Mouse (Mus musculus) gastrocnemius, postnatal 36 days (tissue): ENCODE results near the gene Serpina3a. TPM values are rescaled to one million over a fixed set of nuclear protein-coding genes. Genes with fewer than 3 reads are reported as not detected.
"Not testable (repeated sequence)": the region's sequence is repeated elsewhere in the genome, so short reads cannot be mapped to it uniquely, and the experiment has no call there.

Experiments used
- DNase-seq, 2 experiments: peaks; one replicate each; pipeline ENCODE4 v3.0.0; 2022
- intact Hi-C: fragments of 180-260 bp; cut with DNase I; formaldehyde crosslinking; loops from one replicate; pipeline ENCODE4 v1.15.1; 2025
- long read RNA-seq, 2 experiments: library from polyadenylated mRNA; stranded (forward); transcript quantifications; one replicate each; pipeline ENCODE4 v2.0.0; 2021
- total RNA-seq, 2 experiments: library from RNA; stranded (reverse); gene quantifications; 2 replicates each; pipeline ENCODE4 v1.2.3; 2021

Gene Serpina3a
- total RNA-seq, result not detected
- long read RNA-seq, experiment 1, result 0 reads
- long read RNA-seq, experiment 2, result 0 reads

DNA sequence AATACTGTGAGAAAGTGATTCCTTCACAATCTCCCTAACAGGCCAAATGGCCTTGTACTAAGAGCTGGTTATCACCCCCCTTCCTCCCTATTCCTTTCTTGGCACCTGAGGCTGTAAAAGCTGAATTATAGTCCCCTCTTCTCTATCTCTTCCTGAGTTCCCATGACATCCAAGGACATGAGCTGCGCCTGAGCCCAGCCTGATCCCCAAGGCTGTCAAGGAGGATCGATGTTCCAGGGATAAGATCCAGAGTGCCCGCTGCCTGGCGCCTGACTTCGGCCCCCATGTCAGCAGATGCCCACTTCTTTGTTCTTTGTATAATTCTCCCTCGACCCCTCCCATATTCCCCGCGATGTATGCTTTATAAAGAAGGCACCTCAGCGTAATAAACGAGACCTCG, at the start of gene Serpina3a:
TSS of gene Serpina3a (plus strand) at position 392 of the 400 bp plus-strand sequence.
- intact Hi-C loops, DNase-seq: not testable (repeated sequence)

DNA sequence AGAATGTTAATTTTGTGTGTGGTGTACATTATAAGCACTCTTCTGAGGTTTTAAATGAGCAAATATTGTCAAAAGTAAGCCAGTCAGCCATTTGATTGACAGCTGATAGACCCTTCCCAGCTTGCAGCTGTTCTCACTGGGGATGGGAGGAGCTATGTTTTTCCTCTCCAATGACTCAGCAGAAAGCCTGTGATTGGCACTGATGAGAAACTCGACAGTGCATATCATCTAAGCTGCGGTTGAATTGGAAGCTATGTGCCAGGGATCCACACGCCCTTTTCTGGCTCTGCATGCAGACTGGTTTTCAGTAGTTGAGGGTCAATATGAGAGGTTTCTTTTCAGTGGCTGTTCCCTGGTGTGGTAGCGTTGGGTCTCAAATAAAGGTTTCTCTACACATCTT, 48.0 kb upstream of the Serpina3a start:
- intact Hi-C loops, result no loop called here
- DNase-seq, result no peak

DNA sequence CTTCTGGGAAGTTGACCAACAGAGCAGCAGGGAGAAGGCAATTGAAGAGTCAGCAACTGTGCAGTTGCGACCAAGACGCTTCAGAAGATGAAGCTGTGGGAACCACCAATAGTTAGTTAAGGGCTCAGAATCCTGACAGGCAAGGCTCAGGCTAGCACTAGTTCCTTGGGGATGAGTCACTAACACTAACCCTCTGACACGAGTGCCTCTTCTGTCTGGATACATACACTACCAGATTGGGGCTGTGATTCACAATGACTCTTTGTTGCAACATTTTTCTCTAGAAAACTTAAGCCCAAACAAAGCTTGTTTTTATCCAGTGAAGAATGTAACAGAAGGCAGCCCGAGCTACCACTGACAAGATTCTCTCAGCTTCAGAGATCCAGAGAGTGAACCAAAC, 47.5 kb upstream of the Serpina3a start:
- intact Hi-C loops, result no loop called here
- no peak for DNase-seq

DNA sequence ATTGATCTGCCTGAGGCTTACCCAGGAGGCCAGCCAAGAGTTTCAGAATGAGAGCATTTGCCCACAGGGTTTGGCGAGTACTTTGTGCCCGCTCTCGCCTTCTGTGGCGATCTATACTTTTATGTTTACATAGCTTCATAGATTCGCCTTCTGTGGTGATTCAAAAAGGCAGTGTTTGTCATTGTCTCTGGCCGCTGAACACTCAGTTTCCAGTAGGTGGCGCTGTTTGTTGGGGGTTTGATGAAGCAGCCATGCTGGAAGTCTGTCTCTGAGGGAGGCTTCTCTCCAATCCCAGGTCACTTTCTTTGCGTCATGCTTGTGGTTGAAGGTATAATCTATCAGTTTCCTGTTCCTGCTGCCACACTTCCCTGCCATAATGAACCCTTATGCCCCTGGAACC, 46.3 kb upstream of the Serpina3a start:
- no peak for DNase-seq
- intact Hi-C loops, result no loop called here

DNA sequence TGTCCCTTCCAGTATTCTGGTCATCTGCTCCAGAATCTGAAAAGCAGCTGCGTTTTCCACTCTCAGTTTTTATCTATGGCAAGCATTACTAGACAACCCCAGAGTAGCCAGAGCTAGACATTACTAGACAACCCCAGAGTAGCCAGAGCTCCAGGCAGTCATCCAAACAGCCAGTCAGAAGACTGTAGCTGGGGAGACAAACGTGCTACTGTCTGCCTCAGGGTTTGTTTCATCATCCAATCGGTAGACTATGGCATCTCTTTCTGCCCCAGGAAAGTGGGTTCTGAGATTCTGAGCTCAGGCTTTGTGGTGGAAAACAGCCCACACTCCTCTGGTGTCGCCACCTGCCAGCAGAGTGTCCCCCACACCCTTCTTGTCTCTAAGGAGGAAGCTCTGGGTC, 45.0 kb upstream of the Serpina3a start:
- DNase-seq, result peak in 1 of 2 experiments; percentile 16
- intact Hi-C loops, result no loop called here

DNA sequence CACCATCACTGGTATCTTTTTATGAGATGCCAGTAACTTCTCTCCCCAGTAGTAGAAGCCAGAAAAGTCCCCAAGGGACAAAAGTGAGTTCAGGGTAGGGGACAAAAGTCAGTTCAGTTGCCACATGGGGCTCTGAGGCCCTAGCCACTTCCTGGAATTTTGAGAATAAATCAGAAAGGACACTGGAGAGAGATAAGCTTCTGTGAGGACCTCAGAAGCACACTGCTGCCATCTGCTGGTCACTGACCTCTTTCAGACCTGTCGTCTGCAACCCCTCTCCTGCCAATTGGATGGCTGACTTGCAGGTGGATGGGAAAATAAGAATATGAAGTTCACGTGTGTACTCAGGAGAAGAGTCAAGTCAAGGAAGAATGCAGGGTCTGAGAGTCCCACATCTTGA, 42.9 kb upstream of the Serpina3a start:
- DNase-seq, result peak; percentile 28 to 51
- intact Hi-C loops, result loop anchor here (1.0 to 2.0 kb wide), 2 partner anchors 73 to 349 kb away; no protein-coding TSS in a partner anchor

DNA sequence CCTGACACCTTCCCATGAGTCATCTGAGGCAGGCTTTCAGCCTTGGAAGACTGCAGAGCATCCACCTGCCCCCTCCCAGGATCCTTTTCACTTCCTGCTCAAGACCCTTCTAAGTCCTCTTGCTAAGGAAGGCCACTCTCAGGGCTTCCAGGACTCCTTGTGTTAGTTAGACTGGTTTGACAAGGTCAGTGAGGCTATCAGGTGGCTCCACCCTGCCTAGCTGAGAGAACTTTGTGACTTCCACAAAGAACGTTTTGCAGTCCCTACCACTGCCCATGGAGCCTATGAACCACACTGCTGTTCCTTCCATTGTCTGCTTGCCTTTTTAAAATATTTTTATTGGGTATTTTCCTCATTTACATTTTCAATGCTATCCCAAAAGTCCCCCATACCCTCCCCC, 40.8 kb upstream of the Serpina3a start:
- intact Hi-C loops, result no loop called here
- no peak for DNase-seq

DNA sequence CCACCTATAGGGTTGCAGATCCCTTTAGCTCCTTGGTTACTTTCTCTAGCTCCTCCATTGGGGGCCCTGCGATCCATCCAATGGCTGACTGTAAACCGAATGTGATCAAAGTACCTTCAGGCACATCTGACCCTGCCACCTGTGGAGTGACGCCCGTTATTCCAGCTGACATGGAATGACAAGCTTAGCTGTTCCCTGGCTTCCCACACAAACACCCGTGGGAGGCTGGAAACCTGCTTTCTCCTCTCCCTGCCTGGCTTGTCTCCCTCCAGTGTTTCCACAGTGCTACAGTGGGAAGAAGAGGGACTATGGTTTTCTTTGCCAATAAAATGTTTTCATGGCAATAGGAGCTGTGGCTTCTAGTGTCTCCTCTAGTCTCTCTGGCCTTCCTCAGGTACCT, 40.2 kb upstream of the Serpina3a start:
- intact Hi-C loops, result no loop called here
- DNase-seq, result no peak

DNA sequence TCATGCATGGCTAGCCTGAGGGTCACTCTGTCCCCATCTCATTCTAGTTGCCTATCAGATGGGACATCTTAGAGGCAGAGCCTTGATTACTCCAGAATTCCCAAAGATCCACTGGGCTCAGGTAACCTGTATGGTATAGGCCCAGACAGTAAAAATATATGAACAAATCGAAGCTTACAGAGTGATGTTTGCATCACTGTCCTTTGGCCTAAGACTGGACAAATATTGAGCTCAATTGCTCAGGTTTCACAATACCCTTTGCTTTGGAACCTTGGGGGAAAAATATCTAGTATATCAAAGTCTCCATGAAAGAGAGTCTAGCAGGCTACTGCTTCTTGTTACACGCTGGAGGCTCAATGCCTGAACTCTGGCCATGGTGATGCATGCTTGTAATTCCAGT, 22.4 kb upstream of the Serpina3a start:
- intact Hi-C loops, result no loop called here
- no peak for DNase-seq

DNA sequence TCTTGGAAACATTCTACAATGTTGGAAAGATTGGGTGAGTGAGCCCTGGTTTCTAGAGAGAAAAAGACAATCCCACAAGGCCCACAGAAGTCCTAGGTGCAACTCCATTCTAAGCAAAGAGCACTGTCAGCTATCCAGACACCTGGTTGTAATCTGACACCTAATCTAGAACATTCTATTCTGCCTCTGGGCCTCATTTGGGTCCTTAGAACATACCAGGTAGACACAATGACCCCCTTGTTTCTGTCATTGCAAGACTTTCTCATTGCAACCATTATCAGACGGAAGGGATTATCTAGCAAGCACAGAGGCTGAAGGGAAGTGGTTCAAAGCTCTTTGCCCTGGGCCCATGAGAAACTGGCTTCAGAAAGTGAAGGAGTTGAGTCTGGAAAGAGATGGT, 21.2 kb upstream of the Serpina3a start:
- intact Hi-C loops, result no loop called here
- DNase-seq, result no peak

DNA sequence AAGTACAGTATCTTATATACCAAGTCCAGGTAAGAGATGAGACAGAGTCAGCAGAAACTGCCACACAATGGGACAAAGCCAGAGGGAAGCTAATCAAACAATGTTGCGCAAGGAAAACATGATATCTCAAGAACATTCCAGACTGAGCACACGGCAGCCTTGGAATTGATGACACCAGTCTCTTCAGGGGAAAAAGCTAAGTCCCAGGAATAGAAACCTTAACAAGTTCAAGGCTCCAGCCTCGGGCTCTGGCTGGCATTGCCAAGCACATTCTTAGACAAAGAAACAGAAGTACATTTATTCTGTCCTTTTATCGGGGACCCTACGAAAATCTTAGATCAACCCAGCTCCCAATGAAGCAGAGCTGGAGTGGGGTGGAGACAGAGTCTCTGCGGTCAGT, 11.8 kb upstream of the Serpina3a start, which contains the start of gene Serpina5:
TSS of gene Serpina5 (plus strand) at position 346 of the 400 bp plus-strand sequence.
- no peak for DNase-seq
- intact Hi-C loops, result no loop called here

DNA sequence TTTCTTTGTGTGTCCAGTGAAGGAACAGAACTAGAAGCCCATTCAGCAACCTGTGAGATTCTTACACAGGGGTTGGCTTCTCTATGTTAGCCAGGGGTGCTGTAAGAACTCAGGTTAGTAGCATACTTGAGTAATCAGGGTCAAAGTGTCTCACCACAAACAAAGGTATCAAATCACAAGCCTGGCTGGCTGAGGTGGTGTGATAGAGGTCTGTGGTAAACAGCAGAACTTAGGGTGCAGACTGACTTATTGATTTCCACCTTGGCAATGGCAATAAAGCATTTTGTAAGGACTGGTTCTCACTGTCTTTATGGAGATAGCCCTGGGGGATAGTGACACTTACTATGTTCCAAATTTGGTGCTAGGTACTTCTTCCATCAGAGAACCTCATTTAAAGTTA, 6.7 kb upstream of the Serpina3a start:
- DNase-seq, result no peak
- intact Hi-C loops, result no loop called here

DNA sequence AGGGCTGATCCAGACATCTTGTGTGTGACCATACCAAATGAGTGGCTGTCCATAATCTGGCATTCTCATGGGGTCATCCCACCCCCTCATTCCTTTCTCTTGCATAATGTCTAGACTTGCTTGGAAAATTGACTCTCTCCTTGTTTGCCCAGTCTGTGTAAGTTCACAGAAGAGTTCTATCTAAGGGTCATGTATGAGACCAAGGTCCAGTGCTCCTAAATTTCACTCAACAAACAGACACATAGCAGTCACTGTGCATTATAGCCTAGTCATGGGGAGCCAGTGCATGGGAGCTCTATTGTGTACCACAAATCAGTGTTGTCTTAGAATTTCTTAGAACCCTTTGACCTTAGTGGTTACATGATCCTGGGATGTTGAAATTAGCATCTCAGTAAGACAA, 5.6 kb upstream of the Serpina3a start:
- DNase-seq, result no peak
- intact Hi-C loops, result no loop called here

DNA sequence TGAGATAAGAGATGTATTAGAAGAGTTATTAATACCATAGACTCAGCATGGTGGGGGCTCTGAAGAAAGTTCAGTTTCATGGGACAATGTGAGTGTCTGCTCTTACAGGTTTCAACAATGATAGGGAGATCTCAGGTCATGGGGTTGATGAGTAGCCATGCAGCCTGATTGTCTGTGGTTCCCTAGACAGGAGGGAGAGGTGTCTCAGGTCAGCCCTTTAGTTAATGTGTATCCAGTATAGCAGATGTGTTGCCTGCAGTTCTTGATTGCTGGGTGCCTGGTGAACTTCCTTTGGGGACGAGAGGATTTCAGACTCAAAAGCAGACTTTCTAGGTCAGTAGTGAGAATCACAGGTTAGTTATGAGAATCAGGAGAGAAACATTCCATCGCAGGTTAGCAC, 4.0 kb upstream of the Serpina3a start:
- no peak for DNase-seq

DNA sequence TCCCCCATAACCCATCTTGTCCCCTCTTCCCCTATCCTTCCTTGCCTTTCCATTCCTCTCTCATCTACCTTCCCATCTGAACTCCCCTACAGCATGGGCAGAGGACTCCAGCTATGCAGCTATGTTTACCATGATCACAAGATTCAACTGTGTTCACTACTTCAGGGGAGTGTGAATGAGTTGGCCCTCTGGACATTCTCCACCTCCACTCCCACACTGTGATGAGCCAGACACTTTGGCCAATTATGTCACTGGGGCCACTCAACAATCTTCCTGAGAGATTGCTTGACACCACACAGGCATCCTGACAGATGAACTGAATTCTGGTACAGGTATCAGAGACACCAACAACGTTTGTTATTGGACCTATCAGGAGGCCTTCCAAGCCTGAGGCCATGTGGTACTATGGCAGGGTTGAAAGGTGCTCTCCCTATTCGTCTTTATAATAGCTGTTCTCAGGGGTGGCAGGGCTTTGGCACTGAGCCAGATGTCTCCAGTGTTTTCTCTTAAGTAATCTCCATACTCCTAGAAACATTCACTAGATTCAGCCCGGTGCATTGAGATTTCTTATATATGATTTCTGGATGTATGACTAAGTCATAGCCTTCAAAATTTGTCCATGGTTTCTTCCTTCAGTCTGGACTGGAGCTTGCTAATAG, 2.5 kb downstream of the Serpina3a start:
- no peak for DNase-seq
- intact Hi-C loops, result no loop called here

More for the DNA sequence above, 4.0 kb upstream of the Serpina3a start:
- intact Hi-C loops, result no loop called here

DNA sequence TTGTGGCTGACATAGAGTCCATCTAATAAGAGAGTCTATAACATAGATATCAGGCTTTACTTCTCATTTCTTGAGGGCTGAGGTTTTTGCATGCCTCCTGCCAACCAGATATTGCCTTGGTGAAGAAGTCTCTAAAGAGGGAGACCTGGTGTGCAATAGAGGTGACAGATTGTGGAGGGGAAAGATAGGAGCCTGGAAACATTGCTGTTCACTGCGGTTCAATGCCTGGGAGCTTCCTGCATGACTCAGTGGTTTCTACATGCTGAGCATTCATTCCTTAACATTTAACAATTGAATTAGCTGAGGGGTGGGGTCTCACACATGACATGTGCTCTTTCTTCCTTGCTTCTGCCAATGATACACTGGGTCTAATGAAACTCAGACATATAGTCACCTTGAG, 10.6 kb downstream of the Serpina3a start:
- no peak for DNase-seq
- intact Hi-C loops, result no loop called here

DNA sequence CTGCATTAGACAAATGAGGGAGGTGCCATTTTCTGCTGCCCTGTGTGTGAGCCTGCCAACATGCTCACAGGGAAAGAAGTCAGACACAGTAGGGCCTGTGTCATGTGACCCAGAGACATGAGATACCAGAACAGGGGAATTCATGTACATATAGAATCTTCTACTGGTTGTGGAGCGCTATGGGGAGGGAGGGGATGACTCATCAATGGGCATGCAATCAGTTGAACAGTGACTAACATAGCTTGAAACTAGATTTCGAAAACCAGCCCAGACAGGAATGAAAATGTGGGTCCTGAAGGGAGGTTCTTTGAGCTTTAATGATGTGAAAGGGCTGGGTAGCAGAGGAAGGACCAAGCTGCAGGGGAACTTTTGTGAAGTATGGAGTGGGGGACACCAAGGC, 11.5 kb downstream of the Serpina3a start:
- no peak for DNase-seq
- intact Hi-C loops, result no loop called here

DNA sequence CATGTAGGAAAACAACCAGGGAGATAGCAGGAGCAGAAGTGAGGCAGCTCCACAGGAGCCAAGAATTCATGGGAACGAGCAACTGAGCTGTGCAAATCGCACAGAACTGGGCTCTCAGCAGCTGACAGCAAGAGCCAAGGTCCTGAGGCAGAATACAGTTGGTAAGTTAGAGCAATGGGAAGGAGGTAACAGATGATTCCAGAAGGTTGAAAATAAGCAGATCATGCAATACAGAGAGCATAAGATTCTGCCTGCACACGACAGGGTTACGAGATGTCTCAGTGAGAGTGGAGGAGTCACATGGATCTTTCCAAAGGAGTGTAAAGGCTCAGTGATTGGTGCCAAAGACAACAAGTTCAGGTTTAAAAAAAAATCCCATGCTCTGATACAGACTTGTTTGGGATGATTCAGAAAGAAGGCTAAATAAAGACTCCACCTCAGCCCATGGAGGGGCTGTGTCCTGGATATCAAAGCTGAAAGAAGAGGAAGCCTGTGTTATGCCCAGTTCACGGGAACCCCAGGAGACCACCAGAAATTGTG, 12.6 kb downstream of the Serpina3a start:
- intact Hi-C loops, result no loop called here
- no peak for DNase-seq

DNA sequence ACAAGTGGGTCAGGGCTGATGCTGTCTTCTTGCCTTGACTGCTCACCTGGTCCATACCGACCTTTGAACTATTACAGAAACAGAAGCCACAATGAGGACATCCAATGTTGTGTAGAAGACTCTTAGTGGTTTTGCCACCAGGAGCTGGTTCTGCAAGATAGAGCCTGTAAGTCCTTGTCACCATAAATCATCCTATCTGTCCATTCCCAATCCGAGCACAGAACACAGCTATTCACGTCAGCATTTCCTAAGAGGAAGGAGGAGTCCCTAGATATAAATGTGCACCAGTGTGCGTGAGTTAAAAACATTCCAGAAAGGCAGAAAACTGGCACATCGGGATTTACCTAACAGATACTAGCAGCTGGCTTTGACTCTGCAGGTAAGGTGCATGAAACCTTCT, 15.2 kb downstream of the Serpina3a start, which contains the start of gene Serpina3b:
TSS of gene Serpina3b (plus strand) at position 301 of the 400 bp plus-strand sequence.
- intact Hi-C loops, result no loop called here
- DNase-seq, result no peak

DNA sequence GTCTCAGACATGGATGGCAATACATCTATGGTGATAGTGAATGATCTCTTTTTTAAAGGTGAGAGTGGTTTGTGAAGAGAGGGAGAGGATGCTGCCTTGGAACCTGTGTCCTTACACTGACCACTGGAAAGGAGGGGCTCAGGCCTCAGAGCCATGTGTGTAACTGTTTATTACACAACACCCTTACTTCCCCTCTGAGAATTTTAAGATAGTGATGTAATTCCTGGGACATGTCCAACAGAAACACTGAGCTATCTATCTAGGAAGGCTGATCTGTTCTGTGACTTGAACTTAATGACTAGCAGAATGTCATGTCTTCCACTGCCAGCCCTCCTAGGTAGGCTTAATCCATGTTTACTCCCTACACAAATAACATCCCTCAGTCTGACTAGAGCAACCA, 18.5 kb downstream of the Serpina3a start:
- intact Hi-C loops, result no loop called here
- DNase-seq, result no peak

DNA sequence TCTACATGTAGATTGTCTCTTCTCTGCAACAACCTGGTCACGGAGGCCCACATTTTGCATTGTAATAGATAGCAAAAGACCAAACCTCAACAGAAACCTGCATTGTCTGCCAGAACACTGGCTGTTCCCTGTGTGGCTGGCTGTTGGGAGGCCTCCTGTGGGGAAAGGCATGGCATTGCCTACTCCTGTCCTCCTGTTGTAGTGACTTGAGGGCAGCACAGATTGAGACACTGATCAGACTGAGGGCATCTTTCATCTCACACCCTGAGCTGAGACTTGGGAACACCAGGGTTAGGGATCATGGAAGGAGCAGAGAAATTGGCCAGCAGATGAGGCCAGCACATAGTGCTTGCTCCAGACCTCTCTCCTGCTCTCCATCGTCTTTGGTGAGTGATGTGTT, 25.7 kb downstream of the Serpina3a start:
- DNase-seq, result no peak
- intact Hi-C loops, result no loop called here

DNA sequence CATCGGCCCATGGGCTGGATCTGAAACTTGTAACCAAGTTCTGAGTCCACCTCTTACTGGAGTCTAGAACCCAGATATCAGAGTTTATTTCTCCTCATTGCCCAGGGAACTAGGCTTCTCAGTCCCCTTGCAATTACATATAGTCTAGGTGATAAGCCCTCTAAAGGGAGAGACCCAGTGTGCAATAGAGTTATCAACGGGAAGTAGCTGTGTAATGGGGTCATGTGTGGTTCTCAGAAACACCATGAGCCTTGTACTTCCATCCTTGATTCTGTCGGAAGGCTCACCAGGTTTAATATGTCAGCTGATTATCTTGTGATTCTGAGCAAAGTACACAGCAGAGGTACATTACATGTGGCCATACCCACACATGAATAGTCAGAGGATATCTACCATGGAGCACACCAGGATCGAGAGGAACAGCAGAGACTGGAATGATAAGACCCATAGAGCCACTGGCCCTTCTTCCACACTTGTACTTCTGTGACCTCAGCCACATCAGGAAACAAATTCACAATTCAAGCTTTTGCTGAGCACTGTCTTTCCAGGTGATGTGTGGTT, 28.1 kb downstream of the Serpina3a start:
- DNase-seq, result no peak
- intact Hi-C loops, result no loop called here
